Mouse (Mus musculus) bone marrow, adult 2 months (tissue): ENCODE results near the gene Mid2. TPM values are rescaled to one million over a fixed set of nuclear protein-coding genes. Genes with fewer than 3 reads are reported as not detected.

Experiments
- H3K27ac ChIP-seq: fragments of 200-500 bp; 2 replicates; pipeline ENCODE4 v1.5.1; 2012; ENCODE audit warnings: low read depth, mild to moderate bottlenecking, control low read depth, inconsistent platforms, low read length; ENCODE audit not compliant: control insufficient read depth, poor library complexity, insufficient read depth
- H3K4me1 ChIP-seq: fragments of 200-500 bp; 2 replicates; pipeline ENCODE4 v1.6.1; 2011; ENCODE audit warnings: low read length; ENCODE audit not compliant: control insufficient read depth, insufficient read depth
- H3K4me3 ChIP-seq: fragments of 200-500 bp; replicated peaks from 2 replicates; pipeline ENCODE3; 2011; ENCODE audit warnings: mild to moderate bottlenecking, low read depth, low read length, control low read depth; ENCODE audit not compliant: control insufficient read depth
- CTCF ChIP-seq: fragments of 200-500 bp; IDR thresholded peaks from 2 replicates; pipeline ENCODE4 v1.5.1; 2011; ENCODE audit warnings: low read length, control low read depth; ENCODE audit not compliant: control insufficient read depth, insufficient read depth
- POLR2A ChIP-seq: fragments of 200-500 bp; IDR thresholded peaks from 2 replicates; pipeline ENCODE4 v1.6.1; 2011; ENCODE audit warnings: low read depth, mild to moderate bottlenecking, control low read depth, low read length, borderline replicate concordance; ENCODE audit not compliant: control insufficient read depth
- WGBS: fragments of 180-500 bp; shearing (Covaris S2); methylation state at CpG from one replicate; pipeline ENCODE4 v1.1.7; 2018; 5-methylcytosine and 5-hydroxymethylcytosine counted together
- polyA plus RNA-seq: library from polyadenylated mRNA; stranded (reverse); fragments of >200 nt; gene quantifications from 2 replicates; pipeline ENCODE4 v1.2.4, GENCODE M21; 2011; ENCODE audit warnings: low replicate concordance; ENCODE audit not compliant: missing spikeins, insufficient read depth, insufficient read length

Gene Mid2
- polyA plus RNA-seq, 1 experiment, result 1.0 TPM

DNA sequence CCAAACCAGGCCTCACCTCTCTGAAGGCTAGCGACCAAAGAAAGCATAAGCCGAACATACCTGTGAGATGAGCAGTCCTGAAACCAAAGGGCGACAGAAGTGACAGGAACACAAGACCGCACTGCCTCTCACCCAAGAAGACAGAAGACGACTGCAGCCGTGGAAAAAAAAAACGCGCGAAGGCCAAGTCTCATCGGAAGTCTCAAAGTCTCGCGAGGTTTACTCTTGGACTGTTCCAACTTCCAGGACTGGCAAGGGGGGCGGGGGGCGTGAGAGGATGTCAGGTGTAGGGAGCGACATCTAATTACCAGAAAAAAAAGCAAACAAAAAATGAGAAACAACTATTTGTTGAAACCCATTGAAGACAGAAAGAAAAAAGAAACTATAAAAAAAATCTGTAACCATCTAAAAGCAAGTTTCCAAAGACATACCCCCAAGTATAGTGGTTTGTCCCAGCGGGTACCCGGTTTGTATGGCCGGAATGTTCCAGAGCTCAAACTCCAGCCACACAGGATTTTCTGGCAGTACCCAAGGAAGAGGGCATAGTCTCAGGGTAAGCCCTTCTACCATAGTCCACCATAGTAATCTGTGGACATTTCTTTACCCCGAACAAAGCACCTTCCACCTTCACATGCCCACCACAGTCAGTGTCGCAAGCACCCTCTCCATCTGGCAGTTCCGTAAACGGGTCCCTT lies 149.1 kb downstream of the Mid2 start, which contains the start of gene Tex13b:
Tex13b (minus strand) TSS at position 122 of the 695 bp plus-strand sequence.
- no peak within 1 kb of the TSS for H3K4me3 ChIP-seq
- WGBS, result 87% methylated on average over 22 of the region's 22 CpGs
- H3K4me1 ChIP-seq, result no peaks in the 10 kb centered on the region
- H3K27ac ChIP-seq, result no peak within 1 kb of the TSS
- TF ChIP-seq POLR2A (no peak), CTCF (no peak)

Other genes starting within 250 kb of the Mid2 start
- 22.9 and 24.5 TPM in 2 replicates for gene Prps1, start 208.0 kb upstream of the Mid2 start, polyA plus RNA-seq
- gene Tsc22d3, start 63.9 kb upstream of the Mid2 start, polyA plus RNA-seq, result 51.1 and 59.6 TPM in 2 replicates
- 0.75 and 1.6 TPM in 2 replicates for gene Tex13b, start 148.8 kb downstream of the Mid2 start, polyA plus RNA-seq
- not detected in 2 replicates for gene Vsig1, start 243.0 kb downstream of the Mid2 start, polyA plus RNA-seq